Mouse (Mus musculus) leukemia stem cell, adult 10-12 weeks (primary cell): ENCODE results near the gene Trpv4. TPM values are rescaled to one million over a fixed set of nuclear protein-coding genes. Genes with fewer than 3 reads are reported as not detected.

Experiments
- polyA plus RNA-seq: library from polyadenylated mRNA; stranded (reverse); fragments of >175 nt; gene quantifications from 2 replicates; pipeline ENCODE4 v1.2.3, GENCODE M21; 2012; ENCODE audit warnings: low replicate concordance

Trpv4 gene
- 1.1 and 2.2 TPM in 2 replicates for polyA plus RNA-seq

GRCm38 (mm10) chr5:114658255-114658654 lies at the start of gene Trpv4:
TSS of gene Trpv4 (minus strand) at chr5:114658421.

GRCm38 (mm10) chr5:114707265-114708068 lies 49.2 kb upstream of the Trpv4 start, which contains the start of gene Tchp:
TSS of gene Tchp (plus strand) at chr5:114707760.

GRCm38 (mm10) chr5:114690633-114691567 lies 32.7 kb upstream of the Trpv4 start, which contains the start of gene Gltp:
TSS of gene Gltp (minus strand) at chr5:114690984.

Other genes with a start within 250 kb of the Trpv4 start
- 7.5 and 7.9 TPM in 2 replicates for gene Mmab, start 214.4 kb downstream of the Trpv4 start, polyA plus RNA-seq
- gene Mvk, start 214.2 kb downstream of the Trpv4 start, polyA plus RNA-seq: 20.7 and 30.4 TPM in 2 replicates
- 2.7 and 3.6 TPM in 2 replicates for gene Fam222a, start 90.4 kb downstream of the Trpv4 start, polyA plus RNA-seq
- gene Gltp, start 32.6 kb upstream of the Trpv4 start, polyA plus RNA-seq: 39.7 and 55.5 TPM in 2 replicates
- 10.7 and 24.2 TPM in 2 replicates for gene Tchp, start 49.3 kb upstream of the Trpv4 start, polyA plus RNA-seq
- 404 and 610 TPM in 2 replicates for gene Ankrd13a, start 116.3 kb upstream of the Trpv4 start, polyA plus RNA-seq
- 91.6 and 159 TPM in 2 replicates for gene Git2, start 117.1 kb upstream of the Trpv4 start, polyA plus RNA-seq
- gene 1500011B03Rik, start 165.0 kb upstream of the Trpv4 start, polyA plus RNA-seq: 55.5 and 108 TPM in 2 replicates
- not detected in 2 replicates for gene 4930519G04Rik, start 195.2 kb upstream of the Trpv4 start, polyA plus RNA-seq
- gene Gm9936, start 200.3 kb upstream of the Trpv4 start, polyA plus RNA-seq: not detected in 2 replicates
- gene Oasl2, start 238.5 kb upstream of the Trpv4 start, polyA plus RNA-seq: 0.62 and 0.63 TPM in 2 replicates